Mouse (Mus musculus): ENCODE measurements around the gene Fxyd3. TPM values are rescaled to one million over a fixed set of nuclear protein-coding genes. Genes with fewer than 3 reads are reported as not detected.

Gene Fxyd3
- polyA plus RNA-seq, 1 experiment: 0.01 TPM

DNA sequence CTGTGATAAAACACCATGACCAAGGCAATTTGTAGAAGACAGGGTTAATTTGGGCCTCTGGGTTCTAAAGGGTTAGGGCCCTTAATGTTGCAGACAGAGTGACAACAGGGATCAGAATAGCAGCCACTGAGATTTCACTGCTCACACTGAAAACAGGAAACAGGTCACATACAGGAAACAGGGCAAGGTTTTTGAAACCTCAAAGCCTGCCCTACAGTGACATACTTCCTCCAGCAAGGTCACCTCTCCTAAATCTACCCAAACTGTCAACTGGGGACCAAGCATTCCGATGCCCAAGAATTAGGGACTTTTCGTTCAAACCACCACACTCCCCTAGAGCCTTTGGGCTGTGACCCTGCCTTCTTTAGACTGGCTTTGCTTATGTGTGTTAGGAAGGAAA is 13.2 kb upstream of the Fxyd3 start:
- Histone ChIP-seq H3ac (ENCODE audit: control insufficient read depth, insufficient read length) (no peak overlapping the region), H3K27me3 (ENCODE audit: control insufficient read depth, insufficient read depth, insufficient read length) (peaks cover 12% of the 10 kb centered on the region), H3K79me2 (ENCODE audit: control insufficient read depth, insufficient read depth) (no peaks in the 10 kb centered on the region), H3K4me3 (no peak overlapping the region), H3K36me3 (ENCODE audit: control insufficient read depth, insufficient read depth) (no peaks in the 10 kb centered on the region), H3K4me2 (ENCODE audit: low read depth) (no peak overlapping the region)
- TF ChIP-seq MYOD1 (IDR thresholded peaks at IDR 0.05; ENCODE audit: control insufficient read depth in 1 of 3, insufficient read length in 2 of 3, low read depth in 2 of 3) (no peak), USF1 (IDR thresholded peaks at IDR 0.05; ENCODE audit: low read depth) (no peak), TCF12 (IDR thresholded peaks at IDR 0.05; ENCODE audit: insufficient read depth, poor library complexity, severe bottlenecking) (no peak), E2F4 (IDR thresholded peaks at IDR 0.05; ENCODE audit: insufficient read depth) (no peak), POLR2A (IDR thresholded peaks at IDR 0.05; ENCODE audit: insufficient read length, low read depth) (no peak), MYOG (IDR thresholded peaks at IDR 0.05; ENCODE audit: control insufficient read depth in 1 of 3, insufficient read depth in 1 of 3, insufficient read length in 2 of 3, low read depth in 2 of 3) (no peak), POLR2AphosphoS2 (IDR thresholded peaks at IDR 0.05; ENCODE audit: insufficient read length, low read depth) (no peak), REST (IDR thresholded peaks at IDR 0.05; ENCODE audit: insufficient read depth, insufficient read length) (no peak), MAX (IDR thresholded peaks at IDR 0.05; ENCODE audit: low read depth) (no peak), CEBPB (IDR thresholded peaks at IDR 0.05; ENCODE audit: insufficient read depth, poor library complexity, severe bottlenecking) (no peak), TCF3 (IDR thresholded peaks at IDR 0.05; ENCODE audit: insufficient read length, low read depth) (no peak), SRF (IDR thresholded peaks at IDR 0.05; ENCODE audit: control insufficient read depth, insufficient read length, low read depth) (no peak)

DNA sequence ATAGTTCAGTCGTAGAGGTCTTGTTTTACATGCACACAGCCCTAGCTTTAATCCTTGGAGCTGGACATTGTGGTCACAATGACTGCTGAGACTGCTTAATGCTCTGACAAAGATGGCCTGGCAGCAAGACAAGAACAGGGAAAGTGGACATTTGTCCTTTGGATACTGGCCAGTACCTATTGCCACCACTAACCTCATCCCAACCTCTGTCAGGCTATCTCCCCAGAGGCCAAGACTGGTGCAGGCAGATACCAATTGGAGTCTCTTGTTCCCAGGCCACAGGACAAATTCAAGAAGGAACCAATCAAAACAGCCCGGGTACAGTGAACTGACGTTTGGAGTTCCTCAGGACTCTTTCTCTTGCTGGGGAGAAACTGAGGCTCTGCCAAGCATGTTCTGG is 11.7 kb upstream of the Fxyd3 start:
- Histone ChIP-seq H3K27me3 (ENCODE audit: control insufficient read depth, insufficient read depth, insufficient read length) (no peaks in the 10 kb centered on the region), H3K79me2 (ENCODE audit: control insufficient read depth, insufficient read depth) (no peaks in the 10 kb centered on the region), H3K36me3 (ENCODE audit: control insufficient read depth, insufficient read depth) (no peaks in the 10 kb centered on the region), H3K4me3 (no peak overlapping the region), H3K4me2 (ENCODE audit: low read depth) (no peak overlapping the region), H3ac (ENCODE audit: control insufficient read depth, insufficient read length) (no peak overlapping the region)
- TF ChIP-seq MAX (IDR thresholded peaks at IDR 0.05; ENCODE audit: low read depth): no peak
- no peak for TF ChIP-seq POLR2AphosphoS2 (IDR thresholded peaks at IDR 0.05; ENCODE audit: insufficient read length, low read depth)
- TF ChIP-seq POLR2A (IDR thresholded peaks at IDR 0.05; ENCODE audit: insufficient read length, low read depth): no peak
- TF ChIP-seq MYOG (IDR thresholded peaks at IDR 0.05; ENCODE audit: control insufficient read depth in 1 of 3, insufficient read depth in 1 of 3, insufficient read length in 2 of 3, low read depth in 2 of 3): no peak
- no peak for TF ChIP-seq MYOD1 (IDR thresholded peaks at IDR 0.05; ENCODE audit: control insufficient read depth in 1 of 3, insufficient read length in 2 of 3, low read depth in 2 of 3)
- TF ChIP-seq REST (IDR thresholded peaks at IDR 0.05; ENCODE audit: insufficient read depth, insufficient read length): no peak
- no peak for TF ChIP-seq CEBPB (IDR thresholded peaks at IDR 0.05; ENCODE audit: insufficient read depth, poor library complexity, severe bottlenecking)
- TF ChIP-seq TCF3 (IDR thresholded peaks at IDR 0.05; ENCODE audit: insufficient read length, low read depth): no peak
- TF ChIP-seq TCF12 (IDR thresholded peaks at IDR 0.05; ENCODE audit: insufficient read depth, poor library complexity, severe bottlenecking): no peak
- TF ChIP-seq E2F4 (IDR thresholded peaks at IDR 0.05; ENCODE audit: insufficient read depth): no peak
- no peak for TF ChIP-seq SRF (IDR thresholded peaks at IDR 0.05; ENCODE audit: control insufficient read depth, insufficient read length, low read depth)
- no peak for TF ChIP-seq USF1 (IDR thresholded peaks at IDR 0.05; ENCODE audit: low read depth)

DNA sequence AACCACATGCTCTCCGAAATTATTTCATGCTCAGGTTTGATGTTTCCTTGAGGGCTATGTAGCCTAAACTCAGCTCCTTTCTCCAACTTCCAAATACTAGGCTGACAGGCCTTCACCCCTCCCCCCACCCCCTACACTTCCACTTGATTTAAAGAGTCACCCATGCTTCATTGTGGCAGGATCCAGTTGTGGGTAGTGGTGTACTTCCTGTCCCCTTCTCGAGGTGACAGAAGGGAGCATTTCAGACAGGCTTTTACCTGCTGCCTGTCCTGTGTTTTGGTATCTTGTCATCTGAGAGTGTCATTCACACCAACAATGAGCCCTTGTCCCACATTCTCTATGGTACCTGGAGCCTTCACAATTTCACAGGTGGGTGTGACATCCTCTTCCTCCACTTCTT is 10.8 kb upstream of the Fxyd3 start:
- H3K4me3 ChIP-seq: no peak overlapping the region
- TF ChIP-seq USF1 (IDR thresholded peaks at IDR 0.05; ENCODE audit: low read depth) (no peak), MYOD1 (IDR thresholded peaks at IDR 0.05; ENCODE audit: control insufficient read depth in 1 of 3, insufficient read length in 2 of 3, low read depth in 2 of 3) (no peak), TCF12 (IDR thresholded peaks at IDR 0.05; ENCODE audit: insufficient read depth, poor library complexity, severe bottlenecking) (no peak), SRF (IDR thresholded peaks at IDR 0.05; ENCODE audit: control insufficient read depth, insufficient read length, low read depth) (no peak), E2F4 (IDR thresholded peaks at IDR 0.05; ENCODE audit: insufficient read depth) (no peak), TCF3 (IDR thresholded peaks at IDR 0.05; ENCODE audit: insufficient read length, low read depth) (no peak), MYOG (IDR thresholded peaks at IDR 0.05; ENCODE audit: control insufficient read depth in 1 of 3, insufficient read depth in 1 of 3, insufficient read length in 2 of 3, low read depth in 2 of 3) (no peak), POLR2A (IDR thresholded peaks at IDR 0.05; ENCODE audit: insufficient read length, low read depth) (no peak), REST (IDR thresholded peaks at IDR 0.05; ENCODE audit: insufficient read depth, insufficient read length) (no peak)
- no peaks in the 10 kb centered on the region for H3K79me2 ChIP-seq (ENCODE audit: control insufficient read depth, insufficient read depth)
- H3K4me2 ChIP-seq (ENCODE audit: low read depth): no peak overlapping the region
- no peaks in the 10 kb centered on the region for H3K36me3 ChIP-seq (ENCODE audit: control insufficient read depth, insufficient read depth)
- H3ac ChIP-seq (ENCODE audit: control insufficient read depth, insufficient read length): no peak overlapping the region
- H3K27me3 ChIP-seq (ENCODE audit: control insufficient read depth, insufficient read depth, insufficient read length): no peaks in the 10 kb centered on the region

- Histone ChIP-seq H3K27me3 (ENCODE audit: control insufficient read depth, insufficient read depth, insufficient read length) (no peaks in the 10 kb centered on the region), H3K36me3 (ENCODE audit: control insufficient read depth, insufficient read depth) (no peaks in the 10 kb centered on the region), H3K4me3 (no peak overlapping the region), H3K79me2 (ENCODE audit: control insufficient read depth, insufficient read depth) (no peaks in the 10 kb centered on the region), H3K4me2 (ENCODE audit: low read depth) (no peak overlapping the region), H3ac (ENCODE audit: control insufficient read depth, insufficient read length) (no peak overlapping the region)
- TF ChIP-seq CEBPB (IDR thresholded peaks at IDR 0.05; ENCODE audit: insufficient read depth, poor library complexity, severe bottlenecking) (no peak), MYOG (IDR thresholded peaks at IDR 0.05; ENCODE audit: control insufficient read depth in 1 of 3, insufficient read depth in 1 of 3, insufficient read length in 2 of 3, low read depth in 2 of 3) (no peak), USF1 (IDR thresholded peaks at IDR 0.05; ENCODE audit: low read depth) (no peak), POLR2AphosphoS2 (IDR thresholded peaks at IDR 0.05; ENCODE audit: insufficient read length, low read depth) (no peak), POLR2A (IDR thresholded peaks at IDR 0.05; ENCODE audit: insufficient read length, low read depth) (no peak), E2F4 (IDR thresholded peaks at IDR 0.05; ENCODE audit: insufficient read depth) (no peak), TCF3 (IDR thresholded peaks at IDR 0.05; ENCODE audit: insufficient read length, low read depth) (no peak), REST (IDR thresholded peaks at IDR 0.05; ENCODE audit: insufficient read depth, insufficient read length) (no peak), MAX (IDR thresholded peaks at IDR 0.05; ENCODE audit: low read depth) (no peak), SRF (IDR thresholded peaks at IDR 0.05; ENCODE audit: control insufficient read depth, insufficient read length, low read depth) (no peak), MYOD1 (IDR thresholded peaks at IDR 0.05; ENCODE audit: control insufficient read depth in 1 of 3, insufficient read length in 2 of 3, low read depth in 2 of 3) (no peak), TCF12 (IDR thresholded peaks at IDR 0.05; ENCODE audit: insufficient read depth, poor library complexity, severe bottlenecking) (no peak)
Measured at GRCm38 (mm10) chr7:31086175-31086755, 9.8 kb upstream of the Fxyd3 start.
